Mouse (Mus musculus): ENCODE results near the gene Mef2c.

- no peak for TF ChIP-seq CTCF (IDR thresholded peaks at IDR 0.05; ENCODE audit: insufficient read depth, low read length)
- no peak for TF ChIP-seq POLR2A (IDR thresholded peaks at IDR 0.05; ENCODE audit: borderline replicate concordance, extremely low read depth, low read depth, low read length)
Observed at GRCm38 (mm10) chr13:83526066-83526465, 22.2 kb downstream of the Mef2c start.
